Mouse (Mus musculus) neural tube, embryonic 13.5 days (tissue): Measurements from ENCODE around the gene Ntsr1. TPM values are rescaled to one million over a fixed set of nuclear protein-coding genes. Genes with fewer than 3 reads are reported as not detected.

Experiments
- ATAC-seq: fragments of 200-750 bp; cut with Nextera tagmentation; 2 replicates; pipeline ENCODE4 v1.8.0; 2017; ENCODE audit warnings: low read depth, mild to moderate bottlenecking, moderate TSS enrichment, moderate library complexity
- H3K27ac ChIP-seq: fragments of 300-500 bp; sonication (generic); replicated peaks from 2 replicates; pipeline ENCODE4 v1.5.1; 2015; ENCODE audit warnings: moderate library complexity, mild to moderate bottlenecking, inconsistent platforms
- H3K27me3 ChIP-seq: fragments of 300-500 bp; sonication (generic); 2 replicates; pipeline ENCODE4 v1.6.1; 2015; ENCODE audit warnings: mild to moderate bottlenecking, inconsistent platforms
- H3K36me3 ChIP-seq: fragments of 300-500 bp; sonication (generic); 2 replicates; pipeline ENCODE4 v1.6.1; 2015; ENCODE audit warnings: mild to moderate bottlenecking, inconsistent platforms
- H3K4me1 ChIP-seq: fragments of 300-500 bp; sonication (generic); replicated peaks from 2 replicates; pipeline ENCODE4 v1.6.1; 2015; ENCODE audit warnings: inconsistent platforms
- H3K4me2 ChIP-seq: fragments of 300-500 bp; sonication (generic); 2 replicates; pipeline ENCODE4 v1.6.1; 2015; ENCODE audit warnings: inconsistent platforms, mild to moderate bottlenecking, moderate library complexity
- H3K4me3 ChIP-seq: fragments of 300-500 bp; sonication (generic); 2 replicates; pipeline ENCODE4 v1.5.1; 2015; ENCODE audit warnings: mild to moderate bottlenecking, inconsistent platforms
- H3K9ac ChIP-seq: fragments of 300-500 bp; sonication (generic); 2 replicates; pipeline ENCODE4 v1.6.1; 2015; ENCODE audit warnings: moderate library complexity, mild to moderate bottlenecking, inconsistent platforms
- H3K9me3 ChIP-seq: fragments of 300-500 bp; sonication (generic); 2 replicates; pipeline ENCODE4 v1.6.1; 2016; ENCODE audit warnings: inconsistent platforms
- WGBS: fragments of 180-500 bp; shearing (Covaris S2); methylation state at CpG from one replicate; pipeline ENCODE4 v1.1.7; 2015; 5-methylcytosine and 5-hydroxymethylcytosine counted together
- polyA plus RNA-seq: library from polyadenylated mRNA; unstranded; fragments of >200 nt; fragmentation: Nextera tagmentation; extraction: Ambion mirVana; gene quantifications from 2 replicates; pipeline ENCODE4 v1.2.1, GENCODE M21; 2015

Gene Ntsr1
- polyA plus RNA-seq, 1 experiment from 2014 or later = 0.47 TPM

- H3K9ac ChIP-seq = no peak overlapping the region
- no peak overlapping the region for H3K27ac ChIP-seq
- no peaks in the 10 kb centered on the region for H3K9me3 ChIP-seq
- no peak for ATAC-seq
- H3K4me1 ChIP-seq = peaks cover 24% of the 10 kb centered on the region
- 82% methylated on average over 14 of the region's 14 CpGs for WGBS
- 0 out of 2 replicates have a peak, but pooled peaks cover 2% of the 10 kb centered on the region for H3K27me3 ChIP-seq
- no peaks in the 10 kb centered on the region for H3K36me3 ChIP-seq
- H3K4me3 ChIP-seq = no peak overlapping the region
- H3K4me2 ChIP-seq = no peak overlapping the region
These were observed 8.8 kb downstream of the Ntsr1 start for GRCm38 (mm10) chr2:180508455-180509115.

- Histone ChIP-seq H3K27ac (no peak overlapping the region), H3K9me3 (no peaks in the 10 kb centered on the region), H3K4me2 (no peak overlapping the region), H3K9ac (no peak overlapping the region), H3K4me3 (no peak overlapping the region), H3K27me3 (no peaks in the 10 kb centered on the region), H3K36me3 (no peaks in the 10 kb centered on the region), H3K4me1 (peaks cover 24% of the 10 kb centered on the region)
- WGBS = 68% methylated on average over 5 of the region's 5 CpGs
- no peak for ATAC-seq
These were observed 11.1 kb downstream of the Ntsr1 start for GRCm38 (mm10) chr2:180510867-180511266.

GRCm38 (mm10) chr2:180511875-180512661, 12.3 kb downstream of the Ntsr1 start:
- Histone ChIP-seq H3K27ac (no peak overlapping the region), H3K4me3 (no peak overlapping the region), H3K9me3 (no peaks in the 10 kb centered on the region), H3K4me1 (peaks cover 24% of the 10 kb centered on the region), H3K9ac (no peak overlapping the region), H3K36me3 (no peaks in the 10 kb centered on the region), H3K4me2 (no peak overlapping the region), H3K27me3 (no peaks in the 10 kb centered on the region)
- 51% methylated on average over 13 of the region's 13 CpGs for WGBS
- no peak for ATAC-seq

- 62% methylated on average over 3 of the region's 3 CpGs for WGBS
- no peak overlapping the region for H3K27ac ChIP-seq
- no peak overlapping the region for H3K4me2 ChIP-seq
- no peak overlapping the region for H3K4me3 ChIP-seq
- ATAC-seq = no peak
- H3K4me1 ChIP-seq = peaks cover 24% of the 10 kb centered on the region
- H3K36me3 ChIP-seq = no peaks in the 10 kb centered on the region
- no peaks in the 10 kb centered on the region for H3K27me3 ChIP-seq
- H3K9me3 ChIP-seq = no peaks in the 10 kb centered on the region
- no peak overlapping the region for H3K9ac ChIP-seq
These were observed 13.2 kb downstream of the Ntsr1 start for GRCm38 (mm10) chr2:180513019-180513418.

- Histone ChIP-seq H3K36me3 (no peaks in the 10 kb centered on the region), H3K4me1 (peaks cover 24% of the 10 kb centered on the region), H3K4me2 (no peak overlapping the region), H3K9ac (no peak overlapping the region), H3K27ac (no peak overlapping the region), H3K9me3 (no peaks in the 10 kb centered on the region), H3K4me3 (no peak overlapping the region), H3K27me3 (no peaks in the 10 kb centered on the region)
- no peak for ATAC-seq
- WGBS = 29% methylated on average over 4 of the region's 4 CpGs
These were observed 14.1 kb downstream of the Ntsr1 start for GRCm38 (mm10) chr2:180513835-180514234.

GRCm38 (mm10) chr2:180521437-180522221, 21.9 kb downstream of the Ntsr1 start:
- 77% methylated on average over 4 of the region's 5 CpGs for WGBS
- ATAC-seq = no peak

GRCm38 (mm10) chr2:180522825-180523224, 23.0 kb downstream of the Ntsr1 start:
- Histone ChIP-seq H3K9me3 (no peaks in the 10 kb centered on the region), H3K4me1 (no peaks in the 10 kb centered on the region), H3K27me3 (no peaks in the 10 kb centered on the region), H3K4me2 (no peak overlapping the region), H3K4me3 (no peak overlapping the region), H3K9ac (no peak overlapping the region), H3K27ac (no peak overlapping the region), H3K36me3 (no peaks in the 10 kb centered on the region)
- ATAC-seq = no peak
- 64% methylated on average over 4 of the region's 4 CpGs for WGBS

More at GRCm38 (mm10) chr2:180521437-180522221, 21.9 kb downstream of the Ntsr1 start:
- Histone ChIP-seq H3K27ac (no peak overlapping the region), H3K9ac (no peak overlapping the region), H3K36me3 (no peaks in the 10 kb centered on the region), H3K4me2 (no peak overlapping the region), H3K4me3 (no peak overlapping the region), H3K27me3 (no peaks in the 10 kb centered on the region), H3K4me1 (no peaks in the 10 kb centered on the region), H3K9me3 (no peaks in the 10 kb centered on the region)

- Histone ChIP-seq H3K4me3 (no peak overlapping the region), H3K27ac (no peak overlapping the region), H3K9me3 (no peaks in the 10 kb centered on the region), H3K4me2 (no peak overlapping the region), H3K4me1 (peaks cover 14% of the 10 kb centered on the region), H3K36me3 (no peaks in the 10 kb centered on the region), H3K27me3 (no peaks in the 10 kb centered on the region), H3K9ac (no peak overlapping the region)
- WGBS = 64% methylated on average over 7 of the region's 7 CpGs
- ATAC-seq = no peak
These were observed 27.7 kb downstream of the Ntsr1 start for GRCm38 (mm10) chr2:180527447-180527846.

GRCm38 (mm10) chr2:180527883-180528282, 28.1 kb downstream of the Ntsr1 start:
- Histone ChIP-seq H3K27ac (no peak overlapping the region), H3K36me3 (no peaks in the 10 kb centered on the region), H3K4me3 (no peak overlapping the region), H3K9ac (no peak overlapping the region), H3K9me3 (no peaks in the 10 kb centered on the region), H3K4me1 (peaks cover 18% of the 10 kb centered on the region), H3K27me3 (no peaks in the 10 kb centered on the region), H3K4me2 (no peak overlapping the region)
- WGBS = 11% methylated on average over 8 of the region's 8 CpGs
- 0 out of 2 replicates have a peak, but pooled peaks have one; percentile 6 for ATAC-seq

GRCm38 (mm10) chr2:180530130-180530529, 30.4 kb downstream of the Ntsr1 start:
- 40% methylated on average over 7 of the region's 7 CpGs for WGBS
- no peak for ATAC-seq
- no peaks in the 10 kb centered on the region for H3K27me3 ChIP-seq

GRCm38 (mm10) chr2:180530584-180530983, 30.8 kb downstream of the Ntsr1 start:
- no peak for ATAC-seq
- Histone ChIP-seq H3K4me2 (no peak overlapping the region), H3K9me3 (no peaks in the 10 kb centered on the region), H3K36me3 (no peaks in the 10 kb centered on the region), H3K4me3 (no peak overlapping the region), H3K27ac (no peak overlapping the region), H3K4me1 (peaks cover 23% of the 10 kb centered on the region), H3K27me3 (no peaks in the 10 kb centered on the region), H3K9ac (no peak overlapping the region)
- WGBS = 20% methylated on average over 3 of the region's 3 CpGs

More at GRCm38 (mm10) chr2:180530130-180530529, 30.4 kb downstream of the Ntsr1 start:
- H3K4me2 ChIP-seq = no peak overlapping the region
- peaks cover 23% of the 10 kb centered on the region for H3K4me1 ChIP-seq
- no peak overlapping the region for H3K4me3 ChIP-seq
- no peaks in the 10 kb centered on the region for H3K9me3 ChIP-seq
- H3K36me3 ChIP-seq = no peaks in the 10 kb centered on the region
- no peak overlapping the region for H3K9ac ChIP-seq
- no peak overlapping the region for H3K27ac ChIP-seq
